Mouse (Mus musculus) mammary gland, adult 2 months (tissue): Measurements from ENCODE around the gene Cebpg. TPM values are rescaled to one million over a fixed set of nuclear protein-coding genes. Genes with fewer than 3 reads are reported as not detected.

Source experiments
- polyA plus RNA-seq: library from polyadenylated mRNA; depleted of rRNA; stranded (reverse); fragments of >200 nt; gene quantifications from 2 replicates; pipeline ENCODE4 v1.2.3, GENCODE M21; 2012; ENCODE audit warnings: low replicate concordance; rRNA removed

Gene Cebpg
- polyA plus RNA-seq: 6.6 and 11.0 TPM in 2 replicates

GRCm38 (mm10) chr7:35056436-35056864 is at the start of gene Cebpg:
Gene Cebpg (minus strand): TSS chr7:35056573.

Other genes starting within 250 kb of the Cebpg start
- gene Chst8, start 243.9 kb downstream of the Cebpg start, polyA plus RNA-seq: 2.1 and 5.6 TPM in 2 replicates
- 203 and 239 TPM in 2 replicates for gene Pepd, start 144.2 kb downstream of the Cebpg start, polyA plus RNA-seq
- gene Cebpa, start 62.7 kb upstream of the Cebpg start, polyA plus RNA-seq: 218 and 1,068 TPM in 2 replicates
- 177 and 234 TPM in 2 replicates for gene Slc7a10, start 129.8 kb upstream of the Cebpg start, polyA plus RNA-seq
- 19.1 and 30.6 TPM in 2 replicates for gene Lrp3, start 158.9 kb upstream of the Cebpg start, polyA plus RNA-seq